Comparison of ENCODE assay signal across 27 mouse cellular contexts in genomic region chr10:116686741-116687140, GRCm38 (mm10).
A peak's percentile ranks its signal among the peaks of the same experiment; 100 is the strongest.
DNase-seq lines count a peak whose midpoint lies in the region; ATAC-seq lines count a peak whose summit lies in the region.
"Had no signal": no experiment of that assay in that cellular context is flagged by ENCODE, and none has a peak within 500 bp of the region (broad histone marks: within the 10 kb centered on the region; RNA-seq: fewer than 3 reads in every experiment).

No protein-coding gene starts in this region.

- H3K27me3 ChIP-seq in kidney, embryonic 15.5 days, result no peaks in the 10 kb centered on the region
- H3K27me3 ChIP-seq: embryonic facial prominence, embryonic 12.5 days; hindbrain, embryonic 12.5 days; intestine, embryonic 15.5 days; liver, embryonic 13.5 days; stomach, embryonic 15.5 days had no signal

- no peaks in the 10 kb centered on the region for H3K9me3 ChIP-seq in kidney, embryonic 15.5 days (replicated peaks)
- H3K9me3 ChIP-seq: embryonic facial prominence, embryonic 12.5 days; hindbrain, embryonic 12.5 days; intestine, embryonic 15.5 days; liver, embryonic 13.5 days; stomach, embryonic 15.5 days had no signal

- no peak overlapping the region for H3K4me2 ChIP-seq in kidney, embryonic 15.5 days
- H3K4me2 ChIP-seq: embryonic facial prominence, embryonic 12.5 days; hindbrain, embryonic 12.5 days; intestine, embryonic 15.5 days; liver, embryonic 13.5 days; stomach, embryonic 15.5 days had no signal

- 93% methylated on average over 11 of the region's 11 CpGs for WGBS in kidney, embryonic 15.5 days

- no peaks in the 10 kb centered on the region for H3K4me1 ChIP-seq in kidney, embryonic 15.5 days
- H3K4me1 ChIP-seq: embryonic facial prominence, embryonic 12.5 days; hindbrain, embryonic 12.5 days; intestine, embryonic 15.5 days; liver, embryonic 13.5 days; stomach, embryonic 15.5 days had no signal

- intact Hi-C loops in gastrocnemius, postnatal 14 days (cut with DNase I; ENCODE audit: low total_unique reads), result no loop called here

- H3K27ac ChIP-seq in kidney, embryonic 15.5 days, result no peak overlapping the region
- H3K27ac ChIP-seq: embryonic facial prominence, embryonic 12.5 days; hindbrain, embryonic 12.5 days; hindbrain, postnatal 0 days; intestine, embryonic 15.5 days; liver, embryonic 13.5 days; stomach, embryonic 15.5 days had no signal

- H3K4me3 ChIP-seq in kidney, embryonic 15.5 days (replicated peaks), result no peak overlapping the region
- H3K4me3 ChIP-seq: embryonic facial prominence, embryonic 12.5 days; hindbrain, embryonic 12.5 days; intestine, embryonic 15.5 days; liver, embryonic 13.5 days; stomach, embryonic 15.5 days had no signal

- H3K36me3 ChIP-seq in kidney, embryonic 15.5 days, result no peaks in the 10 kb centered on the region
- H3K36me3 ChIP-seq: embryonic facial prominence, embryonic 12.5 days; hindbrain, embryonic 12.5 days; intestine, embryonic 15.5 days; liver, embryonic 13.5 days; stomach, embryonic 15.5 days had no signal

- ATAC-seq in kidney, embryonic 15.5 days (replicated peaks; ENCODE audit: low FRiP score), result no peak
- ATAC-seq: CD4-positive, CD25-positive, alpha-beta regulatory T cell, adult 4 months; forebrain, embryonic 14.5 days; hindbrain, postnatal 0 days; intestine, embryonic 15.5 days had no signal

- no peak overlapping the region for H3K9ac ChIP-seq in kidney, embryonic 15.5 days
- H3K9ac ChIP-seq: embryonic facial prominence, embryonic 12.5 days; hindbrain, embryonic 12.5 days; intestine, embryonic 15.5 days; liver, embryonic 13.5 days; stomach, embryonic 15.5 days had no signal

- DNase-seq in gastrocnemius, postnatal 14 days, result peak; percentile 9
- DNase-seq in gastrocnemius, postnatal 4 days (ENCODE audit: low spot score in 2 of 2), result no peak
- peak; percentile 20 for DNase-seq in kidney, adult 11 months
- peak; percentile 15 for DNase-seq in adipocyte (ENCODE audit: low spot score)
- peak; percentile 44 for DNase-seq in kidney, adult 9 months
- DNase-seq in cerebellum, postnatal 4 days (ENCODE audit: low spot score in 2 of 2), result no peak
- DNase-seq: adrenal gland, adult 2 months; cerebellum, adult 11 months; cerebellum, adult 9-10 months; cerebellum, postnatal 36 days; embryo, embryonic 11 days; left cerebral cortex, postnatal 4 days; liver, embryonic 13.5 days; lung, adult 18-20 months; lung, postnatal 14 days; midbrain, embryonic 14.5 days; right cerebral cortex, postnatal 25 days; thymus, adult 18-20 months; thymus, postnatal 25 days had no signal

Comparison
In these comparisons a context has a peak if more than half of its experiments do, and no peak if none do; other contexts are left out.
1. DNase-seq: peak in gastrocnemius, postnatal 14 days (single experiment), kidney, adult 11 months (single experiment), adipocyte (single experiment) and kidney, adult 9 months (single experiment); none in gastrocnemius, postnatal 4 days (0 of 2) and cerebellum, postnatal 4 days (0 of 2).